Mouse (Mus musculus) lung, embryonic 16.5 days (tissue): ENCODE data around the gene Plcg2. TPM values are rescaled to one million over a fixed set of nuclear protein-coding genes. Genes with fewer than 3 reads are reported as not detected.
A peak's percentile ranks its signal among the peaks of the same experiment; 100 is the strongest.

Experiments used
- ATAC-seq: fragments of 200-750 bp; cut with Nextera tagmentation; 2 replicates; pipeline ENCODE4 v1.8.0; 2017; ENCODE audit warnings: low read depth, mild to moderate bottlenecking, moderate library complexity
- H3K27ac ChIP-seq: fragments of 300-500 bp; sonication (generic); 2 replicates; pipeline ENCODE4 v1.5.1; 2014; ENCODE audit warnings: mild to moderate bottlenecking, control low read depth, low read length
- H3K27me3 ChIP-seq: fragments of 300-500 bp; sonication (generic); 2 replicates; pipeline ENCODE4 v1.6.1; 2014; ENCODE audit warnings: low read depth, low read length, mixed read lengths; ENCODE audit not compliant: control insufficient read depth, insufficient read depth
- H3K36me3 ChIP-seq: fragments of 300-500 bp; sonication (generic); 2 replicates; pipeline ENCODE4 v1.6.1; 2014; ENCODE audit warnings: low read length; ENCODE audit not compliant: control insufficient read depth, insufficient read depth
- H3K4me1 ChIP-seq: fragments of 300-500 bp; sonication (generic); replicated peaks from 2 replicates; pipeline ENCODE4 v1.6.1; 2014; ENCODE audit warnings: low read length, mixed read lengths; ENCODE audit not compliant: control insufficient read depth, insufficient read depth
- H3K4me2 ChIP-seq: fragments of 300-500 bp; sonication (generic); 2 replicates; pipeline ENCODE4 v1.6.1; 2014; ENCODE audit warnings: low read depth, low read length, control low read depth
- H3K4me3 ChIP-seq: fragments of 300-500 bp; sonication (generic); 2 replicates; pipeline ENCODE4 v1.5.1; 2014; ENCODE audit warnings: mild to moderate bottlenecking, low read length, control low read depth
- H3K9ac ChIP-seq: fragments of 300-500 bp; sonication (generic); 2 replicates; pipeline ENCODE4 v1.6.1; 2014; ENCODE audit warnings: low read length, control low read depth
- H3K9me3 ChIP-seq: fragments of 300-500 bp; sonication (generic); 2 replicates; pipeline ENCODE4 v1.6.1; 2016; ENCODE audit warnings: low read length; ENCODE audit not compliant: control insufficient read depth
- WGBS: fragments of 180-500 bp; shearing (Covaris S2); extraction: QIAGEN DNeasy Blood & Tissue Kit; methylation state at CpG from one replicate; pipeline ENCODE4 v1.1.7; 2014; 5-methylcytosine and 5-hydroxymethylcytosine counted together
- polyA plus RNA-seq: library from polyadenylated mRNA; unstranded; fragments of >200 nt; fragmentation: Nextera tagmentation; extraction: Ambion mirVana; gene quantifications from 2 replicates; pipeline ENCODE4 v1.2.1, GENCODE M21; 2015

Gene Plcg2
- polyA plus RNA-seq, 1 experiment from 2014 or later = 4.3 TPM

- Histone ChIP-seq H3K4me3 (no peak overlapping the region), H3K36me3 (no peaks in the 10 kb centered on the region), H3K4me2 (no peak overlapping the region), H3K4me1 (no peaks in the 10 kb centered on the region), H3K9ac (no peak overlapping the region), H3K27ac (no peak overlapping the region), H3K27me3 (no peaks in the 10 kb centered on the region), H3K9me3 (no peaks in the 10 kb centered on the region)
- 64% methylated on average over 5 of the region's 5 CpGs for WGBS
- 0 out of 2 replicates have a peak, but pooled peaks have one; percentile 5 for ATAC-seq
These were observed 95.8 kb downstream of the Plcg2 start for GRCm38 (mm10) chr8:117593862-117594261.

DNA sequence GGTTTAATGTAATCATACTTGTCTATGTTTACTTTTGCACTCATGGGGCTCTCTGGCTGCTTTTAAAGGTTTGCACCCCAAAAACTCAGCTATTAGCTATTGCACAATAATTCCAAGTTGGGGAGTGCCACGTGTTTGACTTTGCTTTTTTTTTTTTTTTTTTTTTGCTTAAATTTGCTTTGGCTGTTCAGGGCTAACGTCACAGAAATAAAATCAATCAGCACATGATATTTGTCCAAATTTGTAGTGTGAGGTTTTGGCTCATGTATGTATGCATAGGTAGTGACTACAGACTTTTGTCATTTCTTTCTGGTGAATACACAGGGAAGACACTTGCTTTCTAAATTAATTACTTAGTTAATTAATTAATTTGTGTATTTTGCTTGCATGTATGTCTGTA is 96.9 kb downstream of the Plcg2 start:
- Histone ChIP-seq H3K9me3 (no peaks in the 10 kb centered on the region), H3K9ac (no peak overlapping the region), H3K36me3 (no peaks in the 10 kb centered on the region), H3K4me3 (no peak overlapping the region), H3K4me2 (no peak overlapping the region), H3K27ac (no peak overlapping the region), H3K4me1 (no peaks in the 10 kb centered on the region), H3K27me3 (no peaks in the 10 kb centered on the region)
- 39% methylated on average over 2 of the region's 2 CpGs for WGBS
- no peak for ATAC-seq

GRCm38 (mm10) chr8:117596777-117597176 is 98.7 kb downstream of the Plcg2 start:
- Histone ChIP-seq H3K27ac (no peak overlapping the region), H3K4me2 (no peak overlapping the region), H3K9me3 (no peaks in the 10 kb centered on the region), H3K4me3 (no peak overlapping the region), H3K36me3 (no peaks in the 10 kb centered on the region), H3K27me3 (no peaks in the 10 kb centered on the region), H3K4me1 (no peaks in the 10 kb centered on the region), H3K9ac (no peak overlapping the region)
- ATAC-seq = no peak
- 68% methylated on average over 5 of the region's 5 CpGs for WGBS

- ATAC-seq = no peak
- Histone ChIP-seq H3K27me3 (no peaks in the 10 kb centered on the region), H3K36me3 (no peaks in the 10 kb centered on the region), H3K4me3 (no peak overlapping the region), H3K4me2 (no peak overlapping the region), H3K9me3 (no peaks in the 10 kb centered on the region), H3K4me1 (no peaks in the 10 kb centered on the region), H3K27ac (no peak overlapping the region), H3K9ac (no peak overlapping the region)
- 71% methylated on average over 13 of the region's 13 CpGs for whole genome bisulfite sequencing
These were observed 102.7 kb downstream of the Plcg2 start for GRCm38 (mm10) chr8:117600839-117601238.

DNA sequence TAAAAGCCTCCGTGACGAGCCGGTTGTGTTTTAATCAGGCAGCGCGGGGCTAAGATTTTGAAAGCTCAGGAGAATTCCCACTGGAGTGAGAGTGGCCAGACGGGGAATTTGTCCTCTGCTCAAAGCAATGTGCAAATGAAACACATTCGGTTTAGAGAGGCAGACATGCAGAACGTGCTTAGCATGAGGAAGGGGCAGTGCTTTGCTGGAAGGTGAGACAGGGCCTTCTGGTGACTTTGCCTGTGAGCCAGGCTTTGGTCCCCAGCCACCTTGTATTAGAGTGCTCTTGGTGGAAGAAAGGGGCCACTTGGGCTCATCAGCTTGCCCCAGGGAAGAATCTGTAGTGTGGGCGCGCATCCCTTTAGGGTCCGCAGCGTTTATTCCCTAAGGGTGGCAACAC is 106.0 kb downstream of the Plcg2 start:
- no peak overlapping the region for H3K27ac ChIP-seq
- ATAC-seq = no peak
- no peak overlapping the region for H3K9ac ChIP-seq
- WGBS = 85% methylated on average over 12 of the region's 12 CpGs
- H3K4me3 ChIP-seq = no peak overlapping the region
- H3K4me2 ChIP-seq = no peak overlapping the region
- H3K27me3 ChIP-seq = no peaks in the 10 kb centered on the region
- no peaks in the 10 kb centered on the region for H3K9me3 ChIP-seq
- no peaks in the 10 kb centered on the region for H3K4me1 ChIP-seq
- no peaks in the 10 kb centered on the region for H3K36me3 ChIP-seq

GRCm38 (mm10) chr8:117604671-117605070 is 106.6 kb downstream of the Plcg2 start:
- Histone ChIP-seq H3K9me3 (no peaks in the 10 kb centered on the region), H3K4me2 (no peak overlapping the region), H3K4me3 (no peak overlapping the region), H3K27me3 (no peaks in the 10 kb centered on the region), H3K9ac (no peak overlapping the region), H3K36me3 (no peaks in the 10 kb centered on the region), H3K4me1 (no peaks in the 10 kb centered on the region), H3K27ac (no peak overlapping the region)
- 83% methylated on average over 14 of the region's 14 CpGs for WGBS
- no peak for ATAC-seq

GRCm38 (mm10) chr8:117605201-117605600 is 107.1 kb downstream of the Plcg2 start:
- H3K4me2 ChIP-seq = no peak overlapping the region
- no peaks in the 10 kb centered on the region for H3K27me3 ChIP-seq
- no peaks in the 10 kb centered on the region for H3K4me1 ChIP-seq
- H3K27ac ChIP-seq = no peak overlapping the region
- H3K4me3 ChIP-seq = no peak overlapping the region
- no peak overlapping the region for H3K9ac ChIP-seq
- ATAC-seq = no peak
- WGBS = 88% methylated on average over 8 of the region's 8 CpGs
- no peaks in the 10 kb centered on the region for H3K36me3 ChIP-seq
- H3K9me3 ChIP-seq = no peaks in the 10 kb centered on the region

DNA sequence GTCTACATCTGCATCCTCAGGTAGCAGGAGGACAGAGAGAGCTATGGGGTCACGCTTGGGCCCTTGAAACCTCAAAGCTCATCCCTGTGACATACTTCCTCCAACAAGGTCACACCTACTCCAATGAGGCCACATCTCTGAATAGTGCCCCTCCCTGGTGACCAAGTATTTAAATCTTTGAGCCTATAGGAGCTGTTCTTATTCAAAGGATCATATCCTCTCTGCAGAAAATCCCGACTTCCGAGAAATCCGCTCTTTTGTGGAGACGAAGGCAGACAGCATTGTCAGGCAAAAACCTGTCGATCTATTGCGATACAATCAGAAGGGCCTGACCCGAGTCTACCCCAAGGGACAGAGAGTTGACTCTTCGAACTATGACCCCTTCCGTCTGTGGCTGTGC is 112.4 kb downstream of the Plcg2 start:
- 90% methylated on average over 10 of the region's 10 CpGs for WGBS
- no peak overlapping the region for H3K4me3 ChIP-seq
- H3K27ac ChIP-seq = no peak overlapping the region
- no peaks in the 10 kb centered on the region for H3K9me3 ChIP-seq
- no peak overlapping the region for H3K4me2 ChIP-seq
- H3K36me3 ChIP-seq = no peaks in the 10 kb centered on the region
- H3K9ac ChIP-seq = no peak overlapping the region
- no peak for ATAC-seq
- no peaks in the 10 kb centered on the region for H3K27me3 ChIP-seq
- no peaks in the 10 kb centered on the region for H3K4me1 ChIP-seq

- no peak overlapping the region for H3K4me3 ChIP-seq
- WGBS = 77% methylated on average over 12 of the region's 12 CpGs
These were observed 114.8 kb downstream of the Plcg2 start for GRCm38 (mm10) chr8:117612861-117613260.

More at GRCm38 (mm10) chr8:117612861-117613260, 114.8 kb downstream of the Plcg2 start:
- H3K9ac ChIP-seq = no peak overlapping the region
- H3K4me2 ChIP-seq = no peak overlapping the region
- no peaks in the 10 kb centered on the region for H3K36me3 ChIP-seq
- H3K4me1 ChIP-seq = no peaks in the 10 kb centered on the region
- no peak for ATAC-seq
- no peak overlapping the region for H3K27ac ChIP-seq
- H3K27me3 ChIP-seq = no peaks in the 10 kb centered on the region
- H3K9me3 ChIP-seq = peaks cover 3% of the 10 kb centered on the region
